Mouse (Mus musculus): ENCODE data around the gene Prr36.

DNA sequence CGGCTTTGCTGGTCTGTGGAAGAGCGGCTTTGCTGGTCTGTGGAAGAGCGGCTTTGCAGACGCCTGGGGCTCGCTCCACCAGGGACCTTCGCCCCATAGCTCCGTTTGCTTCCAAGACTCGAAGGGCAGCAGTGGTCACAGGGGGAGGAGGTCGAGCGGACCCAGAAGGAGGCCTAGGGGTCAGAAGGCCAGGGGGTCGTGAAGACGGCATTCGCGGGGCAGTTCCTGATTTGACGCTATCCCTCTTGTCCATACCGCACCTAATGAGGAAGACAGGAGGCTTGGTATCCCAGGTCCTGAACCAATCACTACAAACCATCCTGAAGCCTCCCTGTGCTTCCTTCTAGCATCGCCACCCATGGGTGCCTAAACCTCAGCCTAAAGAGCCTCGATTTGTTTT lies 963 bp downstream of the Prr36 start:
- TF ChIP-seq CTCF (IDR thresholded peaks at IDR 0.05 in 2 of 3, conservative IDR thresholded peaks at IDR 0.05 in 1 of 3; ENCODE audit: control insufficient read depth in 1 of 3, insufficient read depth in 1 of 3, low read depth in 2 of 3, low read length in 3 of 3, poor library complexity in 1 of 3, severe bottlenecking in 1 of 3) = no peak
- TF ChIP-seq ETS1 (IDR thresholded peaks at IDR 0.05; ENCODE audit: low read depth, low read length) = no peak
- no peak for TF ChIP-seq MAX (IDR thresholded peaks at IDR 0.05; ENCODE audit: low read length)

Measured in MEL (cell line).